Mouse (Mus musculus) embryonic facial prominence, embryonic 13.5 days (tissue): ENCODE results near the gene Sppl2a. TPM values are rescaled to one million over a fixed set of nuclear protein-coding genes. Genes with fewer than 3 reads are reported as not detected.
A peak's percentile ranks its signal among the peaks of the same experiment; 100 is the strongest.

Experiments used
- ATAC-seq: fragments of 200-750 bp; cut with Nextera tagmentation; 2 replicates; pipeline ENCODE4 v1.8.0; 2017; ENCODE audit warnings: low read depth; ENCODE audit not compliant: insufficient number of reproducible peaks, insufficient read depth, low FRiP score, low TSS enrichment
- H3K27ac ChIP-seq: fragments of 300-500 bp; sonication (generic); 2 replicates; pipeline ENCODE4 v1.5.1; 2015; ENCODE audit warnings: moderate library complexity, mild to moderate bottlenecking, inconsistent platforms
- H3K27me3 ChIP-seq: fragments of 300-500 bp; sonication (generic); 2 replicates; pipeline ENCODE4 v1.6.1; 2015; ENCODE audit warnings: mild to moderate bottlenecking, inconsistent platforms
- H3K36me3 ChIP-seq: fragments of 300-500 bp; sonication (generic); 2 replicates; pipeline ENCODE4 v1.6.1; 2015; ENCODE audit warnings: mild to moderate bottlenecking, inconsistent platforms
- H3K4me1 ChIP-seq: fragments of 300-500 bp; sonication (generic); 2 replicates; pipeline ENCODE4 v1.6.1; 2015; ENCODE audit warnings: inconsistent platforms
- H3K4me2 ChIP-seq: fragments of 300-500 bp; sonication (generic); 2 replicates; pipeline ENCODE4 v1.6.1; 2015; ENCODE audit warnings: moderate library complexity, mild to moderate bottlenecking, inconsistent platforms
- H3K4me3 ChIP-seq: fragments of 300-500 bp; sonication (generic); 2 replicates; pipeline ENCODE4 v1.5.1; 2015; ENCODE audit warnings: mild to moderate bottlenecking, inconsistent platforms
- H3K9ac ChIP-seq: fragments of 300-500 bp; sonication (generic); 2 replicates; pipeline ENCODE4 v1.6.1; 2015; ENCODE audit warnings: mild to moderate bottlenecking, inconsistent platforms
- H3K9me3 ChIP-seq: fragments of 300-500 bp; sonication (generic); 2 replicates; pipeline ENCODE4 v1.6.1; 2016; ENCODE audit warnings: inconsistent platforms
- WGBS: fragments of 180-500 bp; shearing (Covaris S2); methylation state at CpG from one replicate; pipeline ENCODE4 v1.1.7; 2015; ENCODE audit warnings: mixed read lengths; 5-methylcytosine and 5-hydroxymethylcytosine counted together
- polyA plus RNA-seq: library from polyadenylated mRNA; unstranded; fragments of >200 nt; fragmentation: Nextera tagmentation; extraction: Ambion mirVana; gene quantifications from 2 replicates; pipeline ENCODE4 v1.2.1, GENCODE M21; 2015

Gene Sppl2a
- polyA plus RNA-seq, 1 experiment from 2014 or later, result 56.1 TPM

- Histone ChIP-seq H3K4me1 (peaks cover 4% of the 10 kb centered on the region; the same call in 1 of the 2 replicates), H3K4me2 (no peak overlapping the region), H3K9ac (no peak overlapping the region), H3K4me3 (no peak overlapping the region), H3K27me3 (no peaks in the 10 kb centered on the region), H3K36me3 (no peaks in the 10 kb centered on the region), H3K27ac (no peak overlapping the region), H3K9me3 (no peaks in the 10 kb centered on the region)
- ATAC-seq, result no peak
- WGBS, result 65% methylated on average over 6 of the region's 6 CpGs
Observed at GRCm38 (mm10) chr2:126938069-126938468, 5.0 kb upstream of the Sppl2a start.

GRCm38 (mm10) chr2:126933921-126934320, 886 bp upstream of the Sppl2a start:
- Histone ChIP-seq H3K27ac (peak overlapping the region; percentile 99; the same call in 1 of the 2 replicates), H3K4me2 (peak overlapping the region; percentile 66; the same call in 1 of the 2 replicates)

GRCm38 (mm10) chr2:126932261-126932896, 656 bp downstream of the Sppl2a start:
- peak overlapping the region; percentile 57 for H3K4me3 ChIP-seq
- peaks cover 11% of the 10 kb centered on the region for H3K4me1 ChIP-seq
- peak overlapping the region; percentile 86 for H3K9ac ChIP-seq
- peak overlapping the region; percentile 99 for H3K27ac ChIP-seq
- H3K4me2 ChIP-seq, result peak overlapping the region; percentile 66
- no peaks in the 10 kb centered on the region; the same call in 1 of the 2 replicates for H3K36me3 ChIP-seq
- no peaks in the 10 kb centered on the region for H3K27me3 ChIP-seq
- H3K9me3 ChIP-seq, result no peaks in the 10 kb centered on the region
- WGBS, result under 1% methylated on average over 15 of the region's 15 CpGs
- no peak; the same call in 1 of the 2 replicates for ATAC-seq

More at GRCm38 (mm10) chr2:126933921-126934320, 886 bp upstream of the Sppl2a start:
- Histone ChIP-seq H3K36me3 (no peaks in the 10 kb centered on the region), H3K9ac (no peak overlapping the region), H3K4me1 (peaks cover 11% of the 10 kb centered on the region), H3K9me3 (no peaks in the 10 kb centered on the region), H3K27me3 (no peaks in the 10 kb centered on the region), H3K4me3 (no peak overlapping the region)
- no peak for ATAC-seq

- H3K27me3 ChIP-seq, result no peaks in the 10 kb centered on the region
- peaks cover 11% of the 10 kb centered on the region for H3K4me1 ChIP-seq
- peak overlapping the region; percentile 57 for H3K4me3 ChIP-seq
- H3K9ac ChIP-seq, result no peak overlapping the region
- peak overlapping the region; percentile 24; the same call in 1 of the 2 replicates for H3K27ac ChIP-seq
- ATAC-seq, result no peak
- H3K9me3 ChIP-seq, result no peaks in the 10 kb centered on the region
- H3K36me3 ChIP-seq, result peaks cover 6% of the 10 kb centered on the region
- 41% methylated on average over 4 of the region's 4 CpGs for WGBS
- peak overlapping the region; percentile 66 for H3K4me2 ChIP-seq
Observed at GRCm38 (mm10) chr2:126931784-126932183, 1.3 kb downstream of the Sppl2a start.

GRCm38 (mm10) chr2:126928681-126929080, 4.4 kb downstream of the Sppl2a start:
- Histone ChIP-seq H3K4me1 (peaks cover 10% of the 10 kb centered on the region), H3K4me2 (no peak overlapping the region)

GRCm38 (mm10) chr2:126920358-126921060, 12.5 kb downstream of the Sppl2a start:
- H3K27ac ChIP-seq, result no peak overlapping the region
- no peaks in the 10 kb centered on the region for H3K9me3 ChIP-seq
- H3K9ac ChIP-seq, result no peak overlapping the region
- WGBS, result 92% methylated on average over 12 of the region's 12 CpGs
- no peaks in the 10 kb centered on the region for H3K4me1 ChIP-seq
- H3K36me3 ChIP-seq, result peaks cover 79% of the 10 kb centered on the region
- ATAC-seq, result no peak
- no peaks in the 10 kb centered on the region for H3K27me3 ChIP-seq
- H3K4me2 ChIP-seq, result no peak overlapping the region
- no peak overlapping the region for H3K4me3 ChIP-seq

More at GRCm38 (mm10) chr2:126928681-126929080, 4.4 kb downstream of the Sppl2a start:
- Histone ChIP-seq H3K27ac (no peak overlapping the region), H3K9ac (no peak overlapping the region), H3K27me3 (no peaks in the 10 kb centered on the region), H3K4me3 (no peak overlapping the region), H3K36me3 (peaks cover 27% of the 10 kb centered on the region), H3K9me3 (no peaks in the 10 kb centered on the region)
- 86% methylated on average over 6 of the region's 6 CpGs for WGBS
- ATAC-seq, result no peak

- no peak for ATAC-seq
- H3K4me3 ChIP-seq, result no peak overlapping the region
- no peaks in the 10 kb centered on the region for H3K4me1 ChIP-seq
- no peaks in the 10 kb centered on the region for H3K27me3 ChIP-seq
- H3K9ac ChIP-seq, result no peak overlapping the region
- peaks cover 67% of the 10 kb centered on the region for H3K36me3 ChIP-seq
- no peaks in the 10 kb centered on the region for H3K9me3 ChIP-seq
- 90% methylated on average over 1 of the region's 1 CpGs for WGBS
- no peak overlapping the region for H3K4me2 ChIP-seq
- no peak overlapping the region for H3K27ac ChIP-seq
Observed at GRCm38 (mm10) chr2:126916236-126916635, 16.8 kb downstream of the Sppl2a start.

- no peak overlapping the region for H3K9ac ChIP-seq
- H3K4me2 ChIP-seq, result no peak overlapping the region
- H3K9me3 ChIP-seq, result no peaks in the 10 kb centered on the region
- no peak overlapping the region for H3K27ac ChIP-seq
- peaks cover 54% of the 10 kb centered on the region for H3K36me3 ChIP-seq
- H3K27me3 ChIP-seq, result no peaks in the 10 kb centered on the region
- no peak for ATAC-seq
- 60% methylated on average over 4 of the region's 4 CpGs for WGBS
- no peak overlapping the region for H3K4me3 ChIP-seq
- no peaks in the 10 kb centered on the region for H3K4me1 ChIP-seq
Observed at GRCm38 (mm10) chr2:126914096-126914495, 18.9 kb downstream of the Sppl2a start.

GRCm38 (mm10) chr2:126904162-126904561, 28.9 kb downstream of the Sppl2a start:
- ATAC-seq, result no peak
- no peaks in the 10 kb centered on the region for H3K27me3 ChIP-seq
- no peak overlapping the region for H3K4me2 ChIP-seq
- 48% methylated on average over 3 of the region's 3 CpGs for WGBS
- H3K4me1 ChIP-seq, result no peaks in the 10 kb centered on the region
- no peak overlapping the region for H3K4me3 ChIP-seq
- no peaks in the 10 kb centered on the region for H3K9me3 ChIP-seq
- H3K9ac ChIP-seq, result no peak overlapping the region
- peaks cover 55% of the 10 kb centered on the region for H3K36me3 ChIP-seq
- no peak overlapping the region for H3K27ac ChIP-seq

- Histone ChIP-seq H3K9me3 (no peaks in the 10 kb centered on the region), H3K4me1 (no peaks in the 10 kb centered on the region), H3K36me3 (peaks cover 44% of the 10 kb centered on the region), H3K4me3 (no peak overlapping the region), H3K27me3 (no peaks in the 10 kb centered on the region), H3K4me2 (no peak overlapping the region), H3K27ac (no peak overlapping the region), H3K9ac (no peak overlapping the region)
- 79% methylated on average over 9 of the region's 9 CpGs for WGBS
- no peak for ATAC-seq
Observed at GRCm38 (mm10) chr2:126897511-126897910, 35.5 kb downstream of the Sppl2a start.

GRCm38 (mm10) chr2:126896941-126897340, 36.1 kb downstream of the Sppl2a start:
- no peak overlapping the region for H3K4me3 ChIP-seq
- no peak overlapping the region for H3K4me2 ChIP-seq
- no peaks in the 10 kb centered on the region for H3K4me1 ChIP-seq
- no peaks in the 10 kb centered on the region for H3K27me3 ChIP-seq
- no peaks in the 10 kb centered on the region for H3K9me3 ChIP-seq
- H3K27ac ChIP-seq, result no peak overlapping the region
- H3K9ac ChIP-seq, result no peak overlapping the region
- 87% methylated on average over 6 of the region's 6 CpGs for WGBS
- H3K36me3 ChIP-seq, result peaks cover 38% of the 10 kb centered on the region
- ATAC-seq, result no peak

- no peaks in the 10 kb centered on the region for H3K4me1 ChIP-seq
Observed at GRCm38 (mm10) chr2:126894245-126894644, 38.8 kb downstream of the Sppl2a start.

More at GRCm38 (mm10) chr2:126894245-126894644, 38.8 kb downstream of the Sppl2a start:
- no peak overlapping the region for H3K9ac ChIP-seq
- H3K36me3 ChIP-seq, result peaks cover 19% of the 10 kb centered on the region
- WGBS, result 94% methylated on average over 3 of the region's 3 CpGs
- no peaks in the 10 kb centered on the region for H3K27me3 ChIP-seq
- H3K4me3 ChIP-seq, result no peak overlapping the region
- no peak overlapping the region for H3K27ac ChIP-seq
- ATAC-seq, result no peak
- no peaks in the 10 kb centered on the region for H3K9me3 ChIP-seq
- H3K4me2 ChIP-seq, result no peak overlapping the region
